Mouse (Mus musculus) right cerebral cortex, postnatal 25 days (tissue): ENCODE results near the gene Tmem87a.
A peak's percentile ranks its signal among the peaks of the same experiment; 100 is the strongest.

ENCODE experiments used
- DNase-seq: peaks from one replicate; pipeline ENCODE4 v3.0.0; 2022

Gene Tmem87a

DNA sequence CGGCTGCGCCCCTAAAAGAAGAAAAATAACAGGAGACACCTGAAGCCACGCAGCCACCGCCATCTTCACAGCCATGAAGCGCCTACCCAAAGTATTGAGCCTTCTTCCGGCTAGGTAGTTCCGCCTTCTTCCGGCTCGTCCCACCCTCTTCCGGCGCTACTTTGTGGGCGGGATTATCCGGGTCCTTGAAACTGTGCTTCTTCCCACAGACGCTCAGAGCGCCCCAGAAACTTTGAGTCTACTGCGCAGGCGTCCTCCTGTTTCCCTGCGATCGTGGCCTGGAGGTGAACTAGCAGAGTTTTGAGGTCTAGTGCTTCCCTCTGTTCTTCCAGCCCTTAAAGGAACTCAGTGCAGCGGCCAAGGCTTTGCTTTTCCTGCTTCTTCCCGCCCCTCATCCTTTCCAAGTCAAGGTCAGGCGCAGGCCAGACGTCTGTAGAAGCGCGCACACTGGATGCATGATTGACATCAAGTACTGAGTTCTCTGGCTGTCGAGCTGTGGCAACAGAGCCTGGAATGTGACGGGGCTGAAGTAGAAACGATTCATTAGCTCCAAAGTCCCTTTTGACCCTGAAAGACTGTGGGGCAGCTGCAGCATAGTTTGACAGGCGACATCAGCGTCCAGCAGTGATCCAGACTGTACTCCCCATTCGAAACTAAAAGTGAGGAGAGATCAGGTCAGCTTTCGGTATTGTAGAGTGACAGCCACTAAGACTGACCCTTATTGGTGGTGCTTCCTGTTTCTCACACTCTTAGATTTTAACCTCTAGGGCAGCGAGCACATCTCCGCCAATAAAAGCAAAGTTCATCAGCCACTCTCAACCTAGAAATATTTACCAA is at the start of gene Tmem87a:
Gene Tmem87a (minus strand): TSS at position 128 of the 837 bp plus-strand sequence.
- peak; percentile 96 for DNase-seq

- no peak for DNase-seq
Observed at GRCm38 (mm10) chr2:120452600-120452999, 48.7 kb upstream of the Tmem87a start.

DNA sequence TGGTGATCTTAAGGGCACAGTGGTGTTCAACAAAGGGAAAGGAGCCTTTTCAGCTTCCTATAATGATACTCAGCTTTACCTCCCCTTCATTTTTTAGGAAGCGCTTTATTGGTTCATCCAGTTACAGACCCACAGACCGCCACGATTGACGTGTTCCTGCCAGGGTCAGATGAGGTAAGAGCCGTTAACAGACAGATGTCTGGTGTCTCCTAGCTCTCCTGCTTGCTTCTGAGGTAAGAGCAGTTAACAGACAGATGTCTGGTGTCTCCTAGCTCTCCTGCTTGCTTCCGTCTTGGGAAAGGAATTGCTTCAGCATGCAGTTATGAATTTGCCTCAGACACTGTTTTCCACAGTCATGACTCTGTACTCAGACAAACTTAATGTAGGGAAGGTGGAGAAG is 46.8 kb upstream of the Tmem87a start:
- no peak for DNase-seq

GRCm38 (mm10) chr2:120447306-120447705 is 43.4 kb upstream of the Tmem87a start:
- DNase-seq: no peak

DNA sequence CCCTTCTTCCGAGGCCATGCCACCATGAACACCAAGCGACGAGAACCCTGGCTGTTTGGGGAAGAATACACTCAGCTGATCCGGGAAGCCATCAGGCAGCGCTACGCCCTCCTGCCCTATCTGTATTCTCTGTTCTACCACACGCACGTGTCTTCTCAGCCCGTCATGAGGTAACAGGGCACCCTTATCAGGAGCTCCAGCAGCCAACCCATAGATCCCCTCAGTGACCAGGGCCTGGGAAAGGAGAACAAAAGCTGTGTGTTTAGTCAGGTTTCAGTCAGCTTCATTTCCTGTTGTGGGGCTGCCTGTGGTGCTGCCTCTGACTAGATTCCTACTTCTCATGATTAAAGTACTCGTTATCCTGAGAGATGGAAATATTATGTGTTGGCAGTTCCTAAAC is 42.5 kb upstream of the Tmem87a start:
- no peak for DNase-seq

- no peak for DNase-seq
Observed at GRCm38 (mm10) chr2:120444486-120444885, 40.6 kb upstream of the Tmem87a start.

DNA sequence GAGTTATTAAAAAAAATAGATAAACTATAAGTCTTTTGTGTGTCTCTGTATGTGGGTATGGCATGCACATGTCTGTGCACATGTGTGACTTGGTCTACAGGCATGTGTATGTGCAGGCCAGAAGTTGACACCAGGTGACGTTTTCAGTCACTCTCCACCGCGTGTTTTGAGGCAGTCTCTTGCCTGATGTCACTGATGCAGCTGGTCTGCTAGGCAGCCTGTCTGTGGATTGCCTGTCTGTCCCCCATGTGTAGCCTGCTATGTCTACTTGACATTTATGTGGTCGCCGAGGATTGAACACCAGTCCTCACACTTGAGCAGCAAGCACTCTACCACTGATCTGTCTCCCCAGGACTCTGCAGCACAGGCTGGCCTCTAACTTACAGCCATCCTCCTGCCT is 20.5 kb upstream of the Tmem87a start:
- DNase-seq: no peak

- peak; percentile 16 for DNase-seq
Observed at GRCm38 (mm10) chr2:120414738-120415414, 11.0 kb upstream of the Tmem87a start.

DNA sequence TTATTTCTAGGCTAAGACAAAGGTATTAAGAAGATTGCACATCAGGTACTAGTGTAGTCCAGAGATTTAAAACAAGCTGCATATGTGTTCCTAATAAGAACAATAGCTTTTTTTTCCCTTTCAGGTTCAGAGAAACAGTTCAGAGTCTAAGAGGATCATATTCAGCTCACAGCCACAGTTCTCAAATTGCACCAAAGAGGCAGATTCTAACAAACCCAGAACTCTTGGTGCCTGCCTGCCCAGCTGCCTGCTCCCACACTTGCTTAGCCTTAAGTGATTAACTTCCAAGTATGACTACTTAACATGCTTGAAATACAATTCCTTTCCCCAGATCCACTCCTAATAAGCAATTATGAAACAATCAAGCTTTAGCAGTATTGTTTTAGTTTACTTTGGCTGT is 10.2 kb upstream of the Tmem87a start:
- no peak for DNase-seq

- DNase-seq: no peak
Observed at GRCm38 (mm10) chr2:120411096-120411628, 7.2 kb upstream of the Tmem87a start.

DNA sequence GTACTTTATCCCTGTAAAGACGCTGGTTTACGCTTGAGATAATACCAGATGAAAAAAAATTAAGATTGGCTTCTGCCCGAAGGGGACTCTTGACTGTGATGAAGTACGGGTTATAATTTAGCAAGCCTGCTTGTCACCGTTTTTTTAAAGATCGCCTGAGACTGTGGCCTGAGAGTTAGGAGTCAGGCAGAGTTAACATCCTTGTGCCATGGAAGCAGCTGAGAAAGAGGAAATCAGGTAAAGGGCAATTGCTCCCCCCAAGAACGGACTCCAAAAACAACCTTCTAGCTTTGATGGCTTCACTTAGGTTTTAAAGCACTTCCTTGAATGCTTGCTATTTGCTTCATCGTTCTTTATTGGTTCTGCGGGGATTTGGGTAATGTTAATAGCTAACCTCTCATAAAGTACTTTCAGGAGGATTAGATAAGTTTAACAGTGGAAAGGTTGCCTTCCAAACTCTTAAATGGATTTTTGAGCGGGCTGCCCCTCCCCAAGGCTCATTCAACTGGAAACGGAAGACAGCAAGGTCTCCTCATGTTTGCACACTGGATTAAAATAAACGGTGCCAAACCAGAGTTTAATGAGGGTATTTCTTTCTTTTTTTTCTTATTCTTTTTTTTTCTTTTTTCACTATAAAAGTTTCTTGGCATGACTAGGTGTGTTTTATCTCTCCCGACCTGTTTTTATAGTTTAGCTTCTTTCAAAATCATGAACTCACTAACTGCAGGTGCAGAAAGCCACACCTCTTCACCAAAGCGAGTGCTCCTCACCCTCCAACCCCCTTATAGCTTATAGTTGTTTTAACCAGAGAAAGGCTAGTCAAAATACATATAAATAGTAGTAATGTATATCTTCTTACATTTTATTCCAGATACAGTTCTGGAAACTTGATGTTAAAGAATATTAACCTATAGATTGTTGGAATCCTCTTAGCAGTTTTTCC is 1.2 kb upstream of the Tmem87a start:
- no peak for DNase-seq

DNA sequence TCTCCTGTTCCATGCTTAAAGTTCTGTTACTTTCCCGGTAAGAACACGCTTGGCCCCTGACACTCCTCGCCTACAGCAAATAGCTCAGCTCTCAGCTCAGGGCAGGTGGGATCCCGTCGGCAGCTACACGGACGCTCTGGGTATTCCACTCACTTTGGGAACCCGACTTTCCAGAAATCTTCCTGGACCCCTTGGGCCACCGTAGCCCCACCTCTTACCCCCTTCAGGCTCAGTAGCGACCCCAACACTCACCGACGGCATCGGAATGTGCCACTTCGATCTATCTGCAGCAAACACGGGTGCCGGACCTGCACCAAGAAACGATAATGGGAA is 294 bp downstream of the Tmem87a start, which contains the start of gene Ganc:
Gene Ganc (plus strand): TSS at position 244 of the 333 bp plus-strand sequence.
- DNase-seq: no peak

DNA sequence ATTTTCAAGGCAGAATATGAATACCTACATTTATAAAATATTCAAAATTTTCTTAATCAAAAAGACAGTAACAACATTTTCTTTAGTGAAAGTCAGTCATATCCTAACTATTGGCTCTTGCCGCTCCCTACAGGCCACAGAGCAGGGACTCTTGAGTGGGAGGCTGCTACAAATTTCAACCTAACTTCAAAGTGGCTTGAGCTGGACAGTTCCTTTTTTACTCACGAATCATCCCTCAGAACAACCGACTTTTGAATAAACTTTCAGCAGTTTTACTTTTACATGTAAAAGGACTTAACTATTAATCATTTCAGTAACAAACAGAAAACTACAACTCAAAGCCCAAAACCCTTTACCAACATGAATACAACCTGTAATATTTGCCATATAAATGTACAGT is 1.1 kb downstream of the Tmem87a start:
- no peak for DNase-seq

GRCm38 (mm10) chr2:120397951-120398350 is 6.0 kb downstream of the Tmem87a start:
- no peak for DNase-seq

DNA sequence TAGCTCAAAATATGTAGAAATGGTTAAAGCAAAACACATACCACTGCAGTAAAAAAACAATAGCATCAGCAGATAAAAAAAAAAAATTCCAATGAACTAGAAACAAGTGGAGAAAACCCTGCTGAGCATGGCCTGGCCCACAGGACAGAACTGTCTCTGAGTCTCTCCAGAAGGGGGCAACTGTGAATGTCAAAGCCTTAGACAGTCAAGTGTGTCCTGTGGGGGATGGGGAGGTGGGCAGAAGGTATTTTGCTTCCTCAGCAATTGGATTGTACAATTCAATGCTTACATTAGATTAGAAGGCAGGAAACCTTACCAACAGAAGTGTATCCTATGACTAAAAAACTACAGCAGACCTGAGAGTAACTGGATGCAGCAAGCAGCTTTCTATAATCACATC is 11.5 kb downstream of the Tmem87a start:
- no peak for DNase-seq

DNA sequence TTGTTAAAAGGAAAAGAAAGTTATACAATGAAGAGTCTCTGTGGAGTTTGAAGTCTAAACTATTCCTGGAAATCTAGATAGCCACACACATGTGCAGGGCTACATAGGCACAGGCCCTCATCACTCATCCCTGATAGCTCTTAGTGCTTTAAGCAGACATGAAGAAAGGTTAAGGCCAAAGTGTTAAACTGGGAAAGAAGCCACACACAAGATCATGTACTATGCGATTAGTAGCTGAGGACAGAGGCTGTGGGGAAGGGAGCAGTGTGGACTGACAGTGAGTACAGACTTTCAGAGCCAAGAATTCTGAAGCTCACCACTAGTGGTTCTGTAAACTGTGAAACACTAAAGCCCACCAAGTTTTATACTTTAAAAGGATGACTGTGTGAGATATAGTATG is 13.0 kb downstream of the Tmem87a start:
- no peak for DNase-seq

DNA sequence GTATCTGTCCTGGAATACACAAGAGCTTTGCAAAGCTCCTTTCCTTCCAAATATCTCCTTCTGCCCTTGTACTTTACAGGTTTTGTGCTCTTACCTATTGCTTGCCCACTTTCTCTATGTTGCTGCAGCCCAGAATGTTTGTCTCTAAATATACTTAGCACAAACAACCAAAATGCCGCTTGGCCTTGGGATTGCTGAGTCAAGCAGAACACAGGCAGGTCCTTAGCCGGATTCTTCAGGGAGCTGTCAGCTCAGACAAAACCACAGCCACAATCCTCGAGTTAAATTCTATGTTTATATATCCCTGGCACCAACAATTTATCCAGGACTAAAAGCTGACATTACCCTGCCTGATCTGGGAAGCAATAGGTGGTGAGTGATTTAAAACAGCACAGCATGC is 14.5 kb downstream of the Tmem87a start:
- DNase-seq: no peak

DNA sequence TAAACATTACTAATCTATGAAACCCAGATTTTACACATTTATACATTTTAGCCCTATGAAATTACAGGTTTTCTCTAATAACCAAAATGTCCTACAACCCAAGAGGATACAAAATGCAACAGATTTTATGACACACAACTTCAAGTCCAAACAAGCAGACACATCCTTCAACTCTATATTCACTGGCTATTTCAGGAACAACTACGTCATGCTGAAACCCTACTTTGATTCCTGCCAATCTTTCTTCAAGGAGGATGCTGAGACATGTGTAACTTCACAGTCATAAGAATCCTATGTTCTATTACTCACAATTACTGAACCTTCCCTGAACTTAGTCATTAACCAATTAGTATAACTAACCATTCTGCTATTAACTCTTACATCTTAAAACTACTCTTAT is 16.6 kb downstream of the Tmem87a start:
- DNase-seq: no peak

- no peak for DNase-seq
Observed at GRCm38 (mm10) chr2:120386264-120386663, 17.6 kb downstream of the Tmem87a start.

DNA sequence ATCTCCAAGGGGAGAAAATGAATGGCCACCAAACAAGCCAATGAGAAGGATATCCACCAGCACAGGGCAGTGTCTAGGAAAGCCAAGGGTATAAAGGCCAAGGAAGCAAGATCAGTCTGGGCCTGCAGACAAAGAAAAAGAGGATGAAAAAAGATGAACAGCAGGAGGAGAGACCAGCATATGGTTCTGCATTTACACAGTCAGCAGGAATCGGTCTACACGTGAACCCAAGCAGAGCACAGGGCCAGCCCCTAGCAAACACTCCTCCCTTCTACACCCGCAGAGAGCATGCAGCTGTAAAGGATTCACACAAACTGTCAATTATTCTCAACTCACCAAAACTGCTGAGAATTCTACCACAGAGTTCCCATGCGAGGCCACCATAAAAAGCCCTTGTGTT is 30.1 kb downstream of the Tmem87a start:
- DNase-seq: no peak

- DNase-seq: no peak
Observed at GRCm38 (mm10) chr2:120367416-120368207, 36.3 kb downstream of the Tmem87a start.

DNA sequence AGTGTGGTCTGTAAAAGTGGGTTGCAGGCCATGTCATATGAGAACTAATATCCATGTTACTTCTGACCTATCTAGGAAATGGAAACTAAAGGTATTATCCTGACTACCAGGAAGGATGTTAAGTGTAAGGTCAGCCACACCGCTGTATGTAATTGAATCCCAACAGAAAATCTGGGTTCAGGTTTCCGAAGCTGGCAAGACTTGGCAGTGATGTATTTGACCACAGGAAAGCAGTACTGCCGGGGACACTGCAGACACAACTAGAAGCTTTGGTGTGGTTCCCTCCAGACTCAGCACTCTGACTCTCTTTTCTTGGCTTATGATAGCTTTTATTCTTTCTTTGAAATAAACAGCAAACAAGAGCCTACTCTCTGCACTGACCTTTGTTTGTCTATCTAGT is 37.4 kb downstream of the Tmem87a start:
- DNase-seq: no peak
